Mouse (Mus musculus) MEL (cell line): Measurements from ENCODE around the gene Dsn1. TPM values are rescaled to one million over a fixed set of nuclear protein-coding genes. Genes with fewer than 3 reads are reported as not detected.

ENCODE experiments used
- DNase-seq: peaks from one replicate; pipeline ENCODE4 v3.0.0; 2011; ENCODE audit warnings: low read depth, low spot score
- H3K27ac ChIP-seq: 2 replicates; pipeline ENCODE4 v1.5.1; 2012; ENCODE audit warnings: low read depth, mild to moderate bottlenecking, control low read depth, low read length, moderate library complexity; ENCODE audit not compliant: control insufficient read depth
- H3K27me3 ChIP-seq, 2 experiments: fragments of 150-350 bp in 1 of 2; sonication (generic) in 1 of 2; 2 replicates each; pipeline ENCODE4 v1.6.1; 2012; ENCODE audit warnings: low read length in 2 of 2, mild to moderate bottlenecking in 2 of 2, improper control_type of control experiment in 1 of 2, moderate library complexity in 1 of 2; ENCODE audit not compliant: insufficient read depth in 2 of 2, control insufficient read depth in 1 of 2
- H3K36me3 ChIP-seq, 2 experiments: 2 replicates each; pipeline ENCODE4 v1.6.1; 2012 to 2014; ENCODE audit warnings: low read length in 2 of 2, improper control_type of control experiment in 1 of 2, inconsistent platforms in 1 of 2, mild to moderate bottlenecking in 1 of 2; ENCODE audit not compliant: insufficient read depth in 2 of 2, control insufficient read depth in 1 of 2
- H3K4me1 ChIP-seq, 2 experiments: fragments of 150-350 bp in 1 of 2; sonication (generic) in 1 of 2; 2 replicates each; pipeline ENCODE4 v1.6.1; 2012; ENCODE audit warnings: low read length in 2 of 2, improper control_type of control experiment in 1 of 2, mild to moderate bottlenecking in 1 of 2; ENCODE audit not compliant: insufficient read depth in 2 of 2, control insufficient read depth in 1 of 2
- H3K4me3 ChIP-seq, 2 experiments: fragments of 150-350 bp in 1 of 2; sonication (generic) in 1 of 2; 2 replicates each; pipeline ENCODE4 v1.5.1; 2012; ENCODE audit warnings: low read depth in 2 of 2, low read length in 2 of 2, mild to moderate bottlenecking in 2 of 2, moderate library complexity in 2 of 2, control low read depth in 1 of 2, improper control_type of control experiment in 1 of 2; ENCODE audit not compliant: control insufficient read depth in 1 of 2, insufficient read depth in 1 of 2
- H3K79me2 ChIP-seq: 2 replicates; pipeline ENCODE4 v1.6.1; 2012; ENCODE audit warnings: mild to moderate bottlenecking, low read length, moderate library complexity; ENCODE audit not compliant: control insufficient read depth, poor library complexity, insufficient read depth
- H3K9ac ChIP-seq: 2 replicates; pipeline ENCODE4 v1.6.1; 2012; ENCODE audit warnings: low read depth, mild to moderate bottlenecking, control low read depth, low read length, moderate library complexity; ENCODE audit not compliant: control insufficient read depth, poor library complexity, severe bottlenecking
- H3K9me3 ChIP-seq: fragments of 150-350 bp; sonication (generic); replicated peaks from 2 replicates; pipeline ENCODE4 v1.6.1; 2012; ENCODE audit warnings: mild to moderate bottlenecking, low read length, improper control_type of control experiment, moderate library complexity; ENCODE audit not compliant: insufficient read depth
- BHLHE40 ChIP-seq: IDR thresholded peaks from 2 replicates; pipeline ENCODE4 v1.6.1; 2012; ENCODE audit warnings: low read depth, mild to moderate bottlenecking, inconsistent platforms, low read length, improper control_type of control experiment, borderline replicate concordance
- CHD1 ChIP-seq: IDR thresholded peaks from 2 replicates; pipeline ENCODE4 v1.6.1; 2012; ENCODE audit warnings: low read depth, mild to moderate bottlenecking, inconsistent platforms, low read length, improper control_type of control experiment
- GATA1 ChIP-seq: IDR thresholded peaks from 2 replicates; pipeline ENCODE4 v1.6.1; 2011; ENCODE audit warnings: low read depth, low read length, improper control_type of control experiment
- KAT2A ChIP-seq: conservative IDR thresholded peaks from 2 replicates; pipeline ENCODE4 v1.6.1; 2012; ENCODE audit warnings: low read depth, low read length, improper control_type of control experiment, inconsistent platforms
- MAX ChIP-seq: IDR thresholded peaks from 2 replicates; pipeline ENCODE4 v1.6.1; 2011; ENCODE audit warnings: low read length, improper control_type of control experiment
- MXI1 ChIP-seq: IDR thresholded peaks from 2 replicates; pipeline ENCODE4 v1.6.1; 2011; ENCODE audit warnings: mild to moderate bottlenecking, low read depth, low read length, improper control_type of control experiment
- MYB ChIP-seq: IDR thresholded peaks from 2 replicates; pipeline ENCODE4 v1.6.1; 2011; ENCODE audit warnings: mild to moderate bottlenecking, low read depth, low read length, improper control_type of control experiment
- NRF1 ChIP-seq: IDR thresholded peaks from 2 replicates; pipeline ENCODE4 v1.6.1; 2014; ENCODE audit warnings: low read depth, mild to moderate bottlenecking, inconsistent platforms, low read length, improper control_type of control experiment, moderate library complexity; ENCODE audit not compliant: poor library complexity, insufficient read depth, severe bottlenecking
- POLR2AphosphoS2 ChIP-seq: IDR thresholded peaks from 2 replicates; pipeline ENCODE4 v1.6.1; 2011; ENCODE audit warnings: low read length, improper control_type of control experiment
- POLR2AphosphoS5 ChIP-seq: IDR thresholded peaks from 2 replicates; pipeline ENCODE4 v1.6.1; 2012; ENCODE audit warnings: low read depth, borderline replicate concordance, mild to moderate bottlenecking, inconsistent platforms, low read length, moderate library complexity, mixed read lengths
- RAD21 ChIP-seq: IDR thresholded peaks from 2 replicates; pipeline ENCODE4 v1.6.1; 2011; ENCODE audit warnings: mild to moderate bottlenecking, low read depth, low read length, improper control_type of control experiment
- TCF12 ChIP-seq: IDR thresholded peaks from 2 replicates; pipeline ENCODE4 v1.6.1; 2014; ENCODE audit warnings: low read depth, mild to moderate bottlenecking, inconsistent platforms, low read length, improper control_type of control experiment, moderate library complexity
- UBTF ChIP-seq: IDR thresholded peaks from 2 replicates; pipeline ENCODE4 v1.6.1; 2012; ENCODE audit warnings: low read depth, mild to moderate bottlenecking, inconsistent platforms, low read length, improper control_type of control experiment, moderate library complexity, borderline replicate concordance; ENCODE audit not compliant: insufficient read depth
- USF1 ChIP-seq: IDR thresholded peaks from 2 replicates; pipeline ENCODE4 v1.6.1; 2014; ENCODE audit warnings: low read depth, mild to moderate bottlenecking, inconsistent platforms, low read length, improper control_type of control experiment, moderate library complexity
- USF2 ChIP-seq, 2 experiments: IDR thresholded peaks; 2 replicates each; pipeline ENCODE4 v1.6.1; 2011 to 2012; ENCODE audit warnings: improper control_type of control experiment in 2 of 2, low read length in 2 of 2, borderline replicate concordance in 1 of 2, inconsistent platforms in 1 of 2, low read depth in 1 of 2, mild to moderate bottlenecking in 1 of 2; ENCODE audit not compliant: insufficient read depth in 1 of 2
- ZKSCAN1 ChIP-seq: IDR thresholded peaks from 2 replicates; pipeline ENCODE4 v1.6.1; 2012; ENCODE audit warnings: low read depth, mild to moderate bottlenecking, inconsistent platforms, low read length, improper control_type of control experiment, moderate library complexity
- ZNF384 ChIP-seq: IDR thresholded peaks from 2 replicates; pipeline ENCODE4 v1.6.1; 2012; ENCODE audit warnings: low read depth, mild to moderate bottlenecking, inconsistent platforms, low read length, improper control_type of control experiment
- polyA plus RNA-seq, 2 experiments: library from polyadenylated mRNA; stranded (reverse) in 1 of 2; unstranded in 1 of 2; fragments of >175 nt in 1 of 2; fragments of >200 nt in 1 of 2; gene quantifications; 2 replicates each; pipeline versions ENCODE4 v1.2.1 to v1.2.4; 2012; ENCODE audit warnings: low replicate concordance in 2 of 2, low read depth in 1 of 2; ENCODE audit not compliant: insufficient read length in 2 of 2, insufficient read depth in 1 of 2, missing spikeins in 1 of 2
- total RNA-seq: library from RNA; depleted of rRNA; stranded (reverse); fragments of 300-350 nt; gene quantifications from 2 replicates; pipeline ENCODE4 v1.2.3, GENCODE M21; 2012

Dsn1 gene
- total and polyA plus RNA-seq, 3 experiments = 29.3 to 33.2 TPM; not detected in 1

- Histone ChIP-seq H3K27me3 (no peaks in the 10 kb centered on the region), H3K27ac (no peak overlapping the region), H3K9ac (no peak overlapping the region), H3K4me3 (no peak overlapping the region), H3K79me2 (no peaks in the 10 kb centered on the region), H3K36me3 (no peaks in the 10 kb centered on the region), H3K4me1 (no peaks in the 10 kb centered on the region), H3K9me3 (no peaks in the 10 kb centered on the region)
- TF ChIP-seq TCF12 (no peak), USF2 (IDR thresholded peaks at IDR 0.05; ENCODE audit: borderline replicate concordance in 1 of 2, insufficient read depth in 1 of 2, low read depth in 1 of 2, low read length in 2 of 2) (no peak), GATA1 (no peak), CHD1 (no peak), USF1 (no peak), UBTF (no peak), RAD21 (no peak), NRF1 (no peak)
- DNase-seq = no peak
These were observed 12.3 kb upstream of the Dsn1 start for GRCm38 (mm10) chr2:157019228-157019627.

- Histone ChIP-seq H3K79me2 (no peaks in the 10 kb centered on the region), H3K9ac (no peak overlapping the region), H3K27ac (no peak overlapping the region), H3K4me1 (no peaks in the 10 kb centered on the region), H3K27me3 (no peaks in the 10 kb centered on the region), H3K9me3 (no peaks in the 10 kb centered on the region), H3K36me3 (no peaks in the 10 kb centered on the region), H3K4me3 (no peak overlapping the region)
- no peak for TF ChIP-seq POLR2AphosphoS5
- no peak for TF ChIP-seq ZNF384
- no peak for TF ChIP-seq MAX
- no peak for TF ChIP-seq MXI1
- no peak for TF ChIP-seq USF2 (IDR thresholded peaks at IDR 0.05; ENCODE audit: borderline replicate concordance in 1 of 2, insufficient read depth in 1 of 2, low read depth in 1 of 2, low read length in 2 of 2)
- TF ChIP-seq ZKSCAN1 = no peak
- no peak for TF ChIP-seq POLR2AphosphoS2
- no peak for TF ChIP-seq BHLHE40
- no peak for TF ChIP-seq KAT2A
- no peak for TF ChIP-seq CHD1
- TF ChIP-seq MYB = no peak
- TF ChIP-seq NRF1 = no peak
- TF ChIP-seq UBTF = no peak
- DNase-seq = no peak
These were observed 9.7 kb upstream of the Dsn1 start for GRCm38 (mm10) chr2:157016529-157017270.
